Mouse (Mus musculus) testis, adult 2 months (tissue): Measurements from ENCODE around the gene Rad54l. TPM values are rescaled to one million over a fixed set of nuclear protein-coding genes. Genes with fewer than 3 reads are reported as not detected.

Experiments used
- H3K27ac ChIP-seq: fragments of 200-500 bp; 2 replicates; pipeline ENCODE4 v1.5.1; 2012; ENCODE audit warnings: low read depth, low read length; ENCODE audit not compliant: control insufficient read depth, insufficient read depth
- H3K27me3 ChIP-seq: fragments of 200-500 bp; 2 replicates; pipeline ENCODE4 v1.6.1; 2012; ENCODE audit warnings: mild to moderate bottlenecking, low read length, moderate library complexity; ENCODE audit not compliant: control insufficient read depth, insufficient read depth
- H3K36me3 ChIP-seq: fragments of 200-500 bp; 2 replicates; pipeline ENCODE4 v1.6.1; 2012; ENCODE audit warnings: mild to moderate bottlenecking, low read length; ENCODE audit not compliant: control insufficient read depth, insufficient read depth
- H3K4me1 ChIP-seq: fragments of 200-500 bp; 2 replicates; pipeline ENCODE4 v1.6.1; 2012; ENCODE audit warnings: low read length; ENCODE audit not compliant: control insufficient read depth, insufficient read depth
- H3K4me3 ChIP-seq: fragments of 200-500 bp; 2 replicates; pipeline ENCODE4 v1.5.1; 2012; ENCODE audit warnings: low read depth, mild to moderate bottlenecking, low read length, moderate library complexity, mixed read lengths; ENCODE audit not compliant: control insufficient read depth
- CTCF ChIP-seq: fragments of 200-500 bp; IDR thresholded peaks from 2 replicates; pipeline ENCODE4 v1.5.1; 2012; ENCODE audit warnings: low read depth, mild to moderate bottlenecking, inconsistent platforms, low read length, moderate library complexity; ENCODE audit not compliant: control insufficient read depth, insufficient read depth, insufficient replicate concordance
- POLR2A ChIP-seq: fragments of 200-500 bp; IDR thresholded peaks from 2 replicates; pipeline ENCODE4 v1.6.1; 2012; ENCODE audit warnings: low read depth, mild to moderate bottlenecking, inconsistent platforms, low read length, moderate library complexity; ENCODE audit not compliant: control insufficient read depth
- polyA plus RNA-seq: library from polyadenylated mRNA; depleted of rRNA; stranded (reverse); fragments of >200 nt; gene quantifications from 2 replicates; pipeline ENCODE4 v1.2.3, GENCODE M21; 2012; rRNA removed

The Rad54l gene
- polyA plus RNA-seq, 1 experiment, result 6.0 TPM

- no peak for TF ChIP-seq POLR2A
- no peak for TF ChIP-seq CTCF
- Histone ChIP-seq H3K27ac (no peak overlapping the region), H3K27me3 (no peaks in the 10 kb centered on the region), H3K4me3 (no peak overlapping the region), H3K36me3 (no peaks in the 10 kb centered on the region), H3K4me1 (no peaks in the 10 kb centered on the region)
Measured at GRCm38 (mm10) chr4:116047681-116048080, 75.8 kb downstream of the Rad54l start.

- H3K36me3 ChIP-seq, result no peaks in the 10 kb centered on the region
- no peaks in the 10 kb centered on the region for H3K4me1 ChIP-seq
- H3K27ac ChIP-seq, result no peak overlapping the region
- no peak overlapping the region for H3K4me3 ChIP-seq
- no peak for TF ChIP-seq POLR2A
- TF ChIP-seq CTCF, result no peak
- H3K27me3 ChIP-seq, result no peaks in the 10 kb centered on the region
Measured at GRCm38 (mm10) chr4:116046604-116047003, 76.9 kb downstream of the Rad54l start.

Other genes starting within 250 kb of the Rad54l start
- gene Kncn, start 239.3 kb downstream of the Rad54l start, polyA plus RNA-seq, result 0.96 and 1.0 TPM in 2 replicates
- not detected in 2 replicates for gene 6430628N08Rik, start 233.0 kb downstream of the Rad54l start, polyA plus RNA-seq
- 0.08 and 0.25 TPM in 2 replicates for gene Dmbx1, start 183.8 kb downstream of the Rad54l start, polyA plus RNA-seq
- gene Faah, start 105.8 kb downstream of the Rad54l start, polyA plus RNA-seq, result 31.6 and 32.2 TPM in 2 replicates
- 193 and 263 TPM in 2 replicates for gene Nsun4, start 69.8 kb downstream of the Rad54l start, polyA plus RNA-seq
- 108 and 112 TPM in 2 replicates for gene Uqcrh, start 48.6 kb downstream of the Rad54l start, polyA plus RNA-seq
- 122 and 128 TPM in 2 replicates for gene Lrrc41, start 48.4 kb downstream of the Rad54l start, polyA plus RNA-seq
- gene Pomgnt1, start 150 bp upstream of the Rad54l start, polyA plus RNA-seq, result 111 and 113 TPM in 2 replicates
- gene Lurap1, start 27.6 kb upstream of the Rad54l start, polyA plus RNA-seq, result 30.3 and 36.1 TPM in 2 replicates
- 4.3 TPM in 2 replicates for gene Tspan1, start 43.9 kb upstream of the Rad54l start, polyA plus RNA-seq
- 696 and 816 TPM in 2 replicates for gene 1700042G07Rik, start 49.7 kb upstream of the Rad54l start, polyA plus RNA-seq
- not detected in 2 replicates for gene Gm49337, start 49.7 kb upstream of the Rad54l start, polyA plus RNA-seq
- gene Pik3r3, start 97.9 kb upstream of the Rad54l start, polyA plus RNA-seq, result 46.5 TPM in 2 replicates